Mouse (Mus musculus): ENCODE data around the gene Vmn2r114.

DNA sequence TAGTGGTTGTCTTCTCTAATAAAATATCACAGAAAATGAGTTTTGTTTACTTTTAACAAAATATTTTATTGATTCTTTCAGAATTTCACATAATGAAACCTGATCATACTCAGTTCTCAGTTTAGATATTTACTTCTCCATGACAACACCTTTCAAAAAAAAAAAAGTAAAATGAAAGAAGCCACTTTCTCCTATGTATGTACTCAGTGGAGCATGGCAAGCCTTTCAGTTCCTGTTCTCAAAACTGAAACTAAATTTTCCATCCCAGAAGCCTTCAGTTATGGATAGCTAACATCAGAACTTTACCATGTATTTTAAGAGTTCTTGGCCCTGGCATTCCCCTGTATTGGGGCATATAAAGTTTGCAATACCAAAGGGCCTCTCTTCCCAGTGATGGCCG, 39.3 kb upstream of the Vmn2r114 start:
- no peak for TF ChIP-seq CTCF (IDR thresholded peaks at IDR 0.05; ENCODE audit: low read depth)
- no peak for TF ChIP-seq EP300 (IDR thresholded peaks at IDR 0.05; ENCODE audit: low read depth)
